Mouse (Mus musculus) liver, adult 2 months (tissue): ENCODE measurements around the gene Catsperz. TPM values are rescaled to one million over a fixed set of nuclear protein-coding genes. Genes with fewer than 3 reads are reported as not detected.

Experiments used
- DNase-seq: peaks from one replicate; pipeline ENCODE4 v3.0.0-alpha.2; 2011; ENCODE audit warnings: low read depth, low spot score; ENCODE audit errors: extremely low read depth
- H3K27ac ChIP-seq: fragments of 200-500 bp; replicated peaks from 2 replicates; pipeline ENCODE4 v1.5.1; 2012; ENCODE audit warnings: low read depth, mild to moderate bottlenecking, control low read depth, inconsistent platforms, low read length; ENCODE audit not compliant: insufficient read depth
- H3K27me3 ChIP-seq: fragments of 200-500 bp; 2 replicates; pipeline ENCODE4 v1.6.1; 2012; ENCODE audit warnings: mild to moderate bottlenecking, moderate library complexity, low read length, inconsistent platforms; ENCODE audit not compliant: control insufficient read depth, insufficient read depth
- H3K36me3 ChIP-seq: fragments of 200-500 bp; 2 replicates; pipeline ENCODE4 v1.6.1; 2012; ENCODE audit warnings: low read length, inconsistent platforms; ENCODE audit not compliant: control insufficient read depth, insufficient read depth
- H3K4me1 ChIP-seq: fragments of 200-500 bp; 2 replicates; pipeline ENCODE4 v1.6.1; 2011; ENCODE audit warnings: low read length; ENCODE audit not compliant: control insufficient read depth, insufficient read depth
- H3K4me3 ChIP-seq: fragments of 200-500 bp; 2 replicates; pipeline ENCODE4 v1.5.1; 2011; ENCODE audit warnings: low read depth, mild to moderate bottlenecking, control low read depth, low read length, moderate library complexity; ENCODE audit not compliant: insufficient read depth
- H3K79me2 ChIP-seq: fragments of 200-500 bp; 2 replicates; pipeline ENCODE4 v1.6.1; 2012; ENCODE audit warnings: inconsistent platforms, mild to moderate bottlenecking, low read length, moderate library complexity; ENCODE audit not compliant: control insufficient read depth, insufficient read depth
- H3K9ac ChIP-seq: fragments of 200-500 bp; 2 replicates; pipeline ENCODE4 v1.6.1; 2012; ENCODE audit warnings: low read depth, mild to moderate bottlenecking, control low read depth, inconsistent platforms, low read length
- CTCF ChIP-seq: fragments of 200-500 bp; IDR thresholded peaks from 2 replicates; pipeline ENCODE4 v1.5.1; 2011; ENCODE audit warnings: low read depth, low read length, control low read depth
- POLR2A ChIP-seq: fragments of 200-500 bp; IDR thresholded peaks from 2 replicates; pipeline ENCODE4 v1.6.1; 2011; ENCODE audit warnings: low read length, control low read depth; ENCODE audit not compliant: insufficient read depth; ENCODE audit errors: extremely low read depth
- WGBS: fragments of 180-500 bp; shearing (Covaris S2); methylation state at CpG from one replicate; pipeline ENCODE4 v1.1.7; 2018; 5-methylcytosine and 5-hydroxymethylcytosine counted together
- polyA plus RNA-seq: library from polyadenylated mRNA; depleted of rRNA; stranded (reverse); fragments of >200 nt; gene quantifications from 2 replicates; pipeline ENCODE4 v1.2.3, GENCODE M21; 2012
- total RNA-seq: library from RNA; depleted of rRNA; stranded (reverse); fragments of >200 nt; gene quantifications from 2 replicates; pipeline ENCODE4 v1.2.3, GENCODE M21; 2014

The Catsperz gene
- total and polyA plus RNA-seq, 2 experiments, result not detected

GRCm38 (mm10) chr19:6955424-6955823, 30.2 kb upstream of the Catsperz start:
- no peak overlapping the region for H3K4me3 ChIP-seq
- TF ChIP-seq CTCF (no peak), POLR2A (no peak)
- H3K27ac ChIP-seq, result no peak overlapping the region
- WGBS, result 92% methylated on average over 7 of the region's 7 CpGs
- H3K4me1 ChIP-seq, result peaks cover 11% of the 10 kb centered on the region
- DNase-seq, result no peak
- no peak overlapping the region for H3K9ac ChIP-seq
- no peaks in the 10 kb centered on the region for H3K79me2 ChIP-seq
- H3K36me3 ChIP-seq, result no peaks in the 10 kb centered on the region
- no peaks in the 10 kb centered on the region for H3K27me3 ChIP-seq

- H3K36me3 ChIP-seq, result no peaks in the 10 kb centered on the region
- WGBS, result 21% methylated on average over 9 of the region's 9 CpGs
- peak overlapping the region; percentile 46; the same call in 1 of the 2 replicates for H3K9ac ChIP-seq
- H3K27me3 ChIP-seq, result no peaks in the 10 kb centered on the region
- TF ChIP-seq POLR2A (no peak), CTCF (peak; percentile 65)
- DNase-seq, result peak; percentile 57
- no peaks in the 10 kb centered on the region for H3K79me2 ChIP-seq
- H3K4me1 ChIP-seq, result peaks cover 11% of the 10 kb centered on the region
- no peak overlapping the region for H3K4me3 ChIP-seq
- no peak overlapping the region for H3K27ac ChIP-seq
These were observed 28.9 kb upstream of the Catsperz start for GRCm38 (mm10) chr19:6954046-6954445.

GRCm38 (mm10) chr19:6952712-6953037, 27.5 kb upstream of the Catsperz start:
- Histone ChIP-seq H3K4me1 (peaks cover 11% of the 10 kb centered on the region), H3K9ac (peak overlapping the region; percentile 82), H3K79me2 (no peaks in the 10 kb centered on the region), H3K4me3 (peak overlapping the region; percentile 67), H3K27me3 (no peaks in the 10 kb centered on the region), H3K36me3 (no peaks in the 10 kb centered on the region), H3K27ac (peak overlapping the region; percentile 98)
- DNase-seq, result peak; percentile 77
- 0 out of 2 replicates have a peak, but pooled peaks have one; percentile 42 for TF ChIP-seq POLR2A
- TF ChIP-seq CTCF, result no peak
- WGBS, result 10% methylated on average over 3 of the region's 3 CpGs

GRCm38 (mm10) chr19:6951994-6952711, 27.0 kb upstream of the Catsperz start:
- H3K79me2 ChIP-seq, result no peaks in the 10 kb centered on the region
- peak overlapping the region; percentile 67 for H3K4me3 ChIP-seq
- 0 out of 2 replicates have a peak, but pooled peaks have one; percentile 40 for TF ChIP-seq POLR2A
- no peak for TF ChIP-seq CTCF
- under 1% methylated on average over 31 of the region's 31 CpGs for WGBS
- peaks cover 11% of the 10 kb centered on the region for H3K4me1 ChIP-seq
- no peaks in the 10 kb centered on the region for H3K27me3 ChIP-seq
- peak overlapping the region; percentile 82 for H3K9ac ChIP-seq
- peak; percentile 88 for DNase-seq
- no peaks in the 10 kb centered on the region for H3K36me3 ChIP-seq
- H3K27ac ChIP-seq, result peak overlapping the region; percentile 98

- Histone ChIP-seq H3K27ac (peak overlapping the region; percentile 98), H3K27me3 (no peaks in the 10 kb centered on the region), H3K4me1 (peaks cover 11% of the 10 kb centered on the region), H3K79me2 (no peaks in the 10 kb centered on the region), H3K36me3 (no peaks in the 10 kb centered on the region), H3K4me3 (peak overlapping the region; percentile 72), H3K9ac (peak overlapping the region; percentile 82)
- TF ChIP-seq POLR2A (peak; percentile 59), CTCF (no peak)
- DNase-seq, result peak; percentile 96
- under 1% methylated on average over 35 of the region's 35 CpGs for WGBS
These were observed 26.3 kb upstream of the Catsperz start for GRCm38 (mm10) chr19:6951381-6951968.
